Mouse (Mus musculus) retina, postnatal 7 days (tissue): ENCODE data around the gene Selenop.
"Not testable (repeated sequence)": the region's sequence is repeated elsewhere in the genome, so short reads cannot be mapped to it uniquely, and the experiment has no call there.

Experiments used
- DNase-seq: peaks from one replicate; pipeline ENCODE4 v3.0.0-alpha.2; 2012; ENCODE audit warnings: low read depth, low spot score

Gene Selenop

GRCm38 (mm10) chr15:3268247-3268646 is at the start of gene Selenop:
Gene Selenop (plus strand): TSS chr15:3268547.
- DNase-seq: no peak

GRCm38 (mm10) chr15:3218668-3219067 is 49.7 kb upstream of the Selenop start:
- not testable (repeated sequence) for DNase-seq

- no peak for DNase-seq
Observed at GRCm38 (mm10) chr15:3222803-3223437, 45.4 kb upstream of the Selenop start.

- no peak for DNase-seq
Observed at GRCm38 (mm10) chr15:3226573-3226972, 41.8 kb upstream of the Selenop start.

GRCm38 (mm10) chr15:3228185-3228584 is 40.2 kb upstream of the Selenop start:
- no peak for DNase-seq

- no peak for DNase-seq
Observed at GRCm38 (mm10) chr15:3228990-3229389, 39.4 kb upstream of the Selenop start.

- DNase-seq: no peak
Observed at GRCm38 (mm10) chr15:3231004-3231403, 37.3 kb upstream of the Selenop start.

GRCm38 (mm10) chr15:3232168-3232835 is 36.0 kb upstream of the Selenop start:
- DNase-seq: no peak

- DNase-seq: no peak
Observed at GRCm38 (mm10) chr15:3233837-3234551, 34.4 kb upstream of the Selenop start.

GRCm38 (mm10) chr15:3236338-3236737 is 32.0 kb upstream of the Selenop start:
- no peak for DNase-seq

- DNase-seq: no peak
Observed at GRCm38 (mm10) chr15:3237963-3238362, 30.4 kb upstream of the Selenop start.

GRCm38 (mm10) chr15:3245036-3245435 is 23.3 kb upstream of the Selenop start:
- DNase-seq: not testable (repeated sequence)

GRCm38 (mm10) chr15:3250620-3251019 is 17.7 kb upstream of the Selenop start:
- no peak for DNase-seq

- no peak for DNase-seq
Observed at GRCm38 (mm10) chr15:3251031-3251717, 17.2 kb upstream of the Selenop start.

GRCm38 (mm10) chr15:3251718-3252067 is 16.7 kb upstream of the Selenop start:
- DNase-seq: no peak

GRCm38 (mm10) chr15:3259025-3259424 is 9.3 kb upstream of the Selenop start:
- DNase-seq: no peak

- no peak for DNase-seq
Observed at GRCm38 (mm10) chr15:3260309-3260708, 8.0 kb upstream of the Selenop start.

- DNase-seq: no peak
Observed at GRCm38 (mm10) chr15:3262883-3263282, 5.5 kb upstream of the Selenop start.

GRCm38 (mm10) chr15:3264293-3264692 is 4.1 kb upstream of the Selenop start:
- no peak for DNase-seq

- no peak for DNase-seq
Observed at GRCm38 (mm10) chr15:3264828-3265227, 3.5 kb upstream of the Selenop start.

GRCm38 (mm10) chr15:3269496-3269895 is 1.1 kb downstream of the Selenop start:
- DNase-seq: no peak

- no peak for DNase-seq
Observed at GRCm38 (mm10) chr15:3269996-3270645, 1.8 kb downstream of the Selenop start.
